Mouse (Mus musculus) neutrophil, adult 65 days (primary cell): ENCODE data around the gene Ttc39b. TPM values are rescaled to one million over a fixed set of nuclear protein-coding genes. Genes with fewer than 3 reads are reported as not detected.

Experiments
- total RNA-seq: library from RNA; stranded (reverse); gene quantifications from 2 replicates; pipeline ENCODE4 v1.2.4, GENCODE M21; 2023

The Ttc39b gene
- total RNA-seq, result 35.6 and 50.3 TPM in 2 replicates

DNA sequence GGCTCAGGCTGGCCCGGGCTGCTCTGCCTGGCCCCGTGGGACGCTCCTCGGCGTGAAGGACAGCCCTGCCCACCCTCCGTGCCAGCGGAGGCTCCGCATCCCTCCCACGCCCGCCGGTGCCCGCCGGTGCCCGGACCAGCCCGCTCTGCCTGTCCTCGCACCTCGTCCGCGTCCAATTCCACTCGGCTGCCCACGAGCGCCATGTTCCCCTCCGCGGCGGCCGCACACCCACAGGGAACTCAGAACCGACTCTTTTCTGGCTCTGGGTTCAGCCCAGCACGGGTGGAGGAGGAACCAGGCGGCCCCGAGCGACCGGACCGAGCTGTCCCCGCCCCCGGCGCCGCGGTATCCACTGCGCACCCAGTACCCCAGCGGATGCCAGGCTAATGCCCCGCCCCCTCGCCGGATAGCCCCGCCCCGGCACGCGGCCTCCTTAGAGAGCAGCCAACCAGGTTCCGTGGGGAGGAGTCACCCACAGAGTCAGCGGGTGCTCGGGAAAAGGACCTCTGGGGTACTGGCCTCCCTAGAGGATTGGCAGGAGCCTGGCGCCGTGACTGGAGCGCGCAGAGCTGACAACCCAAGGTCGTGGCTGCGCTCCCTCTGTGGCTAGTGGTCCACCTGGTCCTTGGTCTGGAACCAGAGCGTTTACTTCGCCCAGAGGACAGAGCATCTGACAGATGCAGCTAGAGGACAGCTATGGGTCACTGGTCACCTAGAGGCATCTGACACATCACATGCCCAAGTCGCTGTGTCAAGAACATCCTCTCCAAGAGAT is at the start of gene Ttc39b:
TSS of gene Ttc39b (minus strand) at position 346 of the 775 bp plus-strand sequence.

Other genes starting within 250 kb of the Ttc39b start
- 13.6 and 25.6 TPM in 2 replicates for gene Snapc3, start 93.5 kb upstream of the Ttc39b start, total RNA-seq
- 33.2 and 38.8 TPM in 2 replicates for gene Psip1, start 162.2 kb upstream of the Ttc39b start, total RNA-seq
- 1.3 and 1.8 TPM in 2 replicates for gene Ccdc171, start 201.3 kb upstream of the Ttc39b start, total RNA-seq